Mouse (Mus musculus) midbrain, embryonic 12.5 days (tissue): Measurements from ENCODE around the gene Slc39a11. TPM values are rescaled to one million over a fixed set of nuclear protein-coding genes. Genes with fewer than 3 reads are reported as not detected.

Experiments
- ATAC-seq: fragments of 200-750 bp; cut with Nextera tagmentation; 2 replicates; pipeline ENCODE4 v1.8.0; 2017; ENCODE audit warnings: low read depth, moderate TSS enrichment, moderate library complexity; ENCODE audit not compliant: low FRiP score
- H3K27ac ChIP-seq: fragments of 300-500 bp; sonication (generic); replicated peaks from 2 replicates; pipeline ENCODE4 v1.5.1; 2016; ENCODE audit warnings: mild to moderate bottlenecking
- H3K27me3 ChIP-seq: fragments of 300-500 bp; sonication (generic); 2 replicates; pipeline ENCODE4 v1.6.1; 2016; ENCODE audit warnings: mild to moderate bottlenecking
- H3K36me3 ChIP-seq: fragments of 300-500 bp; sonication (generic); 2 replicates; pipeline ENCODE4 v1.6.1; 2016
- H3K4me1 ChIP-seq: fragments of 300-500 bp; sonication (generic); 2 replicates; pipeline ENCODE4 v1.6.1; 2016
- H3K4me2 ChIP-seq: fragments of 300-500 bp; sonication (generic); replicated peaks from 2 replicates; pipeline ENCODE4 v1.6.1; 2016; ENCODE audit warnings: mild to moderate bottlenecking, moderate library complexity
- H3K4me3 ChIP-seq: fragments of 300-500 bp; sonication (generic); 2 replicates; pipeline ENCODE4 v1.5.1; 2016; ENCODE audit warnings: mild to moderate bottlenecking
- H3K9ac ChIP-seq: fragments of 300-500 bp; sonication (generic); replicated peaks from 2 replicates; pipeline ENCODE4 v1.6.1; 2016; ENCODE audit warnings: mild to moderate bottlenecking, moderate library complexity
- H3K9me3 ChIP-seq: fragments of 300-500 bp; sonication (generic); 2 replicates; pipeline ENCODE4 v1.6.1; 2016; ENCODE audit warnings: mild to moderate bottlenecking
- WGBS: fragments of 180-500 bp; shearing (Covaris S2); methylation state at CpG from one replicate; pipeline ENCODE4 v1.1.7; 2016; 5-methylcytosine and 5-hydroxymethylcytosine counted together
- polyA plus RNA-seq: library from polyadenylated mRNA; unstranded; fragments of >200 nt; fragmentation: Nextera tagmentation; extraction: Ambion mirVana; gene quantifications from 2 replicates; pipeline ENCODE4 v1.2.1, GENCODE M21; 2016

Slc39a11 gene
- polyA plus RNA-seq, 1 experiment from 2014 or later: 26.1 TPM

DNA sequence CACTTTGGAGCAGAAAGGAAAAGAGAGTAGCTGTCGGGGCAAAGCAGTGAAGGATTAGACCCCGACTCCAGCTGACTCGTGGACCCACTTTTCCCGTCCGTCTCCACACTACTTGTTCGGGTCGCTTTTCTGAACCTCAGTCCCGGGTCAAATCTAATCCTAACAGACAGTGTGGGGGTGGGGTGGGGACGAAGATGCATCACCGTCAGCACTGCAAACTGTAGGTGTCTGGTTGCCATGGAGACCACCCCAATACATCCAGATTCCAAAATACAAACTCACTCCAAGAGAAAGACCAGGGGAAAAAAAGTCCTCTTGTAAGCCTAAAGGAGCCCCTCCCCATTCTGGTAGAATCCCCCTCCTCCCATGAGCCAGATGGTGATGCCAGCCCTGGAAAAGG, 97.3 kb downstream of the Slc39a11 start:
- 72% methylated on average over 10 of the region's 10 CpGs for WGBS
- H3K9me3 ChIP-seq: no peaks in the 10 kb centered on the region
- ATAC-seq: no peak
- H3K36me3 ChIP-seq: no peaks in the 10 kb centered on the region
- H3K27ac ChIP-seq: no peak overlapping the region
- H3K4me3 ChIP-seq: no peak overlapping the region
- no peaks in the 10 kb centered on the region for H3K27me3 ChIP-seq
- no peak overlapping the region for H3K4me2 ChIP-seq
- no peak overlapping the region for H3K9ac ChIP-seq
- H3K4me1 ChIP-seq: peaks cover 4% of the 10 kb centered on the region; the same call in 1 of the 2 replicates

DNA sequence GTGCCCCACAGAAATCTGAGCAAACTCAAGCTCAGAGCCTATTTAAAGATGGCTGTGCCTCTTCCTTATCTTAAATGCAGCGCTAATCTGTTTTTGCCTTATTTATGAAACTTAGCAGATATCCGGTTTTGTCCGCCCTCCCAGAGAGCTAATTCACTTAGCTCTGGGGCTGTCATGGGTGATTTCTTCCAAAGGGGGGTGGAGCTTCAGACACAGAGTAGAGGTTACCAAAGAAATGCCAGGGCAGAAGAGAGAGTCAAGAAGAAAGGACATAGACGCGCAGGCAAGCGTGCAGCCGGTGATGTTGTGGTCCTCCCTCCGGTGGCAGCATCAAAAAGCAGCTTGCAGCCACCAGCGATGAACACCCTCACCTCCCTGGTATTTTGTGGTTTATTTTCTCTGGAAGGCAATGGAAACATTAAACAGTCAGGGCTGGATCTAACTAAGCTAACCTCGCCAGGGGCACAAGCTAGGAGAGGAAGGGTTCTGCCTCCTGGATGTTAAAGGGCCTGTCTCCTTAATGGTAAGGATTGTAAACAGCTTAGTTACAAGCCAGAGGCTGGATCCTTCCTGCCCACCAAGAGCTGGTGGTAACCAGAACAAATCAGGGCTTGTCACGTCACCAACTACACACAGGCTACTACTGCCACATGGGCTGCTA, 103.5 kb downstream of the Slc39a11 start:
- Histone ChIP-seq H3K4me1 (peaks cover 6% of the 10 kb centered on the region; the same call in 1 of the 2 replicates), H3K9ac (no peak overlapping the region), H3K27me3 (no peaks in the 10 kb centered on the region), H3K36me3 (0 out of 2 replicates have a peak, but pooled peaks cover 3% of the 10 kb centered on the region), H3K4me3 (no peak overlapping the region), H3K27ac (no peak overlapping the region), H3K9me3 (no peaks in the 10 kb centered on the region), H3K4me2 (no peak overlapping the region)
- WGBS: 78% methylated on average over 11 of the region's 11 CpGs
- no peak for ATAC-seq

DNA sequence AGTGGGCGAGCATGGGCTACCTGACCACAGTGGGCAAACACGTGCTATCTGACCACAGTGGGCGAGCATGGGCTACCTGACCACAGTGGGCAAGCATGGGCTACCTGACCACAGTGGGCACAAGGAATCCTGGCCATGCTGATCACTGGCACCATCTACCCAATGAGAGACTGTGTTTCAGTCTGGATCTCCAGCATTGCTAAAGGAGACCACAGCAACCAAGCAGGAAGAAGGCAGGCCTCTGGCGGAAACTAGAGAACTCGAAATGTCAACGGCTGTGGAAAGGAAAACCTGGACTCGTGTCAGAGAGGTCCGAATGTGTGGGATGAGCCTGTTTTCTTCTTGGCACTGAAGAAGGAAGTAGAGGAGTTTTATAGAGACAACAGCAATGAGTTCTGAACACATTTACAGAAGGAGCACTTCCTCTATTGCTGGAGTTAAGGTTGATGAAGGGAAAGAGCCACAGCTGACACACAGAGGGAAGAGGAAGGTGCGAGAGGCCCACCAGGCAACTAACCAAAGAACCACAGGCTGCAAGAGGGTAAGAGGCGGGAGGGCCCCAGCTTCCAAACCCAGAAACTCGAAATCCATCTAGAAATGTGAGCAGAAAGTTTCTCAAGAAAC, 105.8 kb downstream of the Slc39a11 start:
- no peak overlapping the region for H3K27ac ChIP-seq
- H3K4me2 ChIP-seq: no peak overlapping the region
- WGBS: 89% methylated on average over 11 of the region's 11 CpGs
- H3K36me3 ChIP-seq: 0 out of 2 replicates have a peak, but pooled peaks cover 3% of the 10 kb centered on the region
- no peak overlapping the region for H3K4me3 ChIP-seq
- peaks cover 10% of the 10 kb centered on the region; the same call in 1 of the 2 replicates for H3K4me1 ChIP-seq
- no peak overlapping the region for H3K9ac ChIP-seq
- no peak for ATAC-seq
- no peaks in the 10 kb centered on the region for H3K27me3 ChIP-seq
- no peaks in the 10 kb centered on the region for H3K9me3 ChIP-seq

DNA sequence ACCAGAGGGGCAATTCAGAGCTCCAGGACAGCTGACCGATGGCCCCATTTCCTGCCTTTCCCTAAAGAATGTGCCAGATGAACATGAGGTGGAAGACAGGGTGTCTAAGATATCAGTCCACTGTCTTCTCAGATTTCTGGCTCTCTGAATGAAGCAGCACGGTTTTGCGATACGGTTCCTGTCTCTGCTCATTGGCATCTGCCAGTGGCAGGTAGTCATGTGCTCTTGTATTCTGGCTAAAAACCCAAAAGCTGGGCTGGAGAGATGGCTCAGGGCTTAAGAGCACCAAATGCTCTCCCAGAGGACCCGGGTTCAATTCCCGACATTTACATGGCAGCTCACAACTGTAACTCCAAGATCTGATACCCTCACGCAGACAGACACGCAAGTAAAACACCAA, 108.8 kb downstream of the Slc39a11 start:
- peaks cover 5% of the 10 kb centered on the region; the same call in 1 of the 2 replicates for H3K4me1 ChIP-seq
- no peak overlapping the region for H3K9ac ChIP-seq
- no peak for ATAC-seq
- no peak overlapping the region for H3K4me3 ChIP-seq
- H3K36me3 ChIP-seq: 0 out of 2 replicates have a peak, but pooled peaks cover 3% of the 10 kb centered on the region
- no peaks in the 10 kb centered on the region for H3K9me3 ChIP-seq
- H3K27me3 ChIP-seq: no peaks in the 10 kb centered on the region
- H3K27ac ChIP-seq: no peak overlapping the region
- no peak overlapping the region for H3K4me2 ChIP-seq
- WGBS: 96% methylated on average over 8 of the region's 8 CpGs

DNA sequence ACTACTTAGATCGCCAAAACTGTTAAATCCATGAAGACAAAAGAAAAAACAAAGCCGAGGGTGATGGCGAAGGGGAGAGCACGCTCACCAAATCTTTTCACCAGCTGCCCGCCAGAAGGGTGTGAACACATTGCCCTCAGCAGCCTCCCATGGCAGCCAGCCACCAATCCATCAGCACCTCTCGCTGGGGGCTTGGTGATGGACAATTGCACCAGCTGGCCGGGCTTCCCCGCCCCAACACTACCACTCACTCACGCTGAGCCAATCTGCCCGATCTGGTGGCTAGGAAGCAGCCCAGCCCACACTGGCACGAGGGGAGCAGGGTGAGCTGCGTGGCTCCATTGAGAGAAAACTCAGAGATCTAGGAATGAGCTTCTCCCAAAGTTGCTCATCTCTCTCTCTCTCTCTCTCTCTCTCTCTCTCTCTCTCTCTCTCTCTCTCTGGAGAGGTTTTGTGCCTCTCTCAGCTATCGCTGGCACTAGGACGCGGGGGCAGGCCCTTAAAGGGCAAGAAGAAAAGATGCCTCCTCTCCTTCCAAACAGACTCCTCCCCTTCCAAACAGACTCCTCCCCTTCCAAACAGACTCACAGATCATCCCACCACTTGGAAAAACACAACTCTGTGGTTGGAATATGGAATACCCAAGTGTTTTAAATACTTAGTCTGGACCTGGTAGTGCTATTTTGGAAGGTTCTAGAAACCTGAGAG, 110.2 kb downstream of the Slc39a11 start:
- Histone ChIP-seq H3K4me2 (no peak overlapping the region), H3K4me3 (no peak overlapping the region), H3K9ac (no peak overlapping the region), H3K27me3 (no peaks in the 10 kb centered on the region), H3K36me3 (0 out of 2 replicates have a peak, but pooled peaks cover 3% of the 10 kb centered on the region), H3K4me1 (0 out of 2 replicates have a peak, but pooled peaks cover 4% of the 10 kb centered on the region), H3K27ac (peak overlapping the region; percentile 61; the same call in 1 of the 2 replicates), H3K9me3 (no peaks in the 10 kb centered on the region)
- peak; percentile 65 for ATAC-seq
- 58% methylated on average over 14 of the region's 15 CpGs for WGBS

DNA sequence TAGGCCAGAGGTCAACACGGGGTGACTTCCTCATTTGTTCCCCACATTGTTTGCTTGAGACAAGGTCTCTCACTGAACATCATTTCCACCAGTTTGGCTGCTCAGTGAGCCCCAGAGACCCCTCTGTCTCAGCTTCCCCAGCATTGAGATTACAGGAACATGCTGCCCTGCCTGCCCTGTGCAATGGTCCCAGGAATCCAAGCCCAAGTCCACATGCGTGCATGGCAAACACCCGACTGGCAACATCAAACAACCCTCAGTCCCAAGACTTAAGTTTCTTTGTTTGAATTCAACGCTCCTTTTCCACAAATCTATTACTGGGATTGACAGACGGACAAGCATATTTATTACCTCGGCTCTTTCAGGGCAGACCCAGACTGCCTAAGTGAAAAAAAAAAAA, 110.8 kb downstream of the Slc39a11 start:
- Histone ChIP-seq H3K9me3 (no peaks in the 10 kb centered on the region), H3K4me3 (no peak overlapping the region), H3K36me3 (0 out of 2 replicates have a peak, but pooled peaks cover 3% of the 10 kb centered on the region), H3K4me2 (no peak overlapping the region), H3K27ac (0 out of 2 replicates have a peak overlapping the region, but pooled peaks have one; percentile 61), H3K27me3 (no peaks in the 10 kb centered on the region), H3K9ac (no peak overlapping the region), H3K4me1 (peaks cover 4% of the 10 kb centered on the region; the same call in 1 of the 2 replicates)
- ATAC-seq: no peak
- 57% methylated on average over 6 of the region's 6 CpGs for WGBS

DNA sequence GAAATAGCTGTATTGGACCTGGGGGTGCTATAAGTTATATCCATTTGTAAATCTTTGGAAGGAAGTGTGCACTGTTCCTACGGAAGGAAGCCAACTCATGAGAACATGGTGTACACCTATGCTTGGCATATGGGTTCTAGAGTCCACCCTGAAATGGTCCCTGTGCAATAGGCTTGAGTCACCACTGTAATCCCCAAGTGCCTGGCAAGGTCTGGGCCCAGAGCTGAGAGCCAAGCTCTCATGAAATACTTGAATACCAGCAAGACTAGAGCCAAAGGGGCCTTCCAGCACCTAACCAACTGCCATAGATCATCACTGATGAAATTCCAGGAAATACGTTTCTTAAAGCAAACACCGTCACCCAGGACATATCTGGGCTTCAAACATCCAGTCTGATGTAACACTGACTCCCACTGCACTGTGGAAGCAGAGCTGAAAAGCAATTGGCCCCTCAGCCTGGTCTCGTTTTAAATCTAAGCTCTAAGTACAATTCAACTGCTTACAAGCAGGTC, 111.4 kb downstream of the Slc39a11 start:
- no peak overlapping the region for H3K4me3 ChIP-seq
- no peaks in the 10 kb centered on the region for H3K27me3 ChIP-seq
- 91% methylated on average over 4 of the region's 4 CpGs for WGBS
- H3K4me1 ChIP-seq: peaks cover 7% of the 10 kb centered on the region; the same call in 1 of the 2 replicates
- 0 out of 2 replicates have a peak, but pooled peaks cover 3% of the 10 kb centered on the region for H3K36me3 ChIP-seq
- no peaks in the 10 kb centered on the region for H3K9me3 ChIP-seq
- no peak overlapping the region for H3K4me2 ChIP-seq
- no peak overlapping the region for H3K9ac ChIP-seq
- no peak overlapping the region for H3K27ac ChIP-seq
- no peak for ATAC-seq

DNA sequence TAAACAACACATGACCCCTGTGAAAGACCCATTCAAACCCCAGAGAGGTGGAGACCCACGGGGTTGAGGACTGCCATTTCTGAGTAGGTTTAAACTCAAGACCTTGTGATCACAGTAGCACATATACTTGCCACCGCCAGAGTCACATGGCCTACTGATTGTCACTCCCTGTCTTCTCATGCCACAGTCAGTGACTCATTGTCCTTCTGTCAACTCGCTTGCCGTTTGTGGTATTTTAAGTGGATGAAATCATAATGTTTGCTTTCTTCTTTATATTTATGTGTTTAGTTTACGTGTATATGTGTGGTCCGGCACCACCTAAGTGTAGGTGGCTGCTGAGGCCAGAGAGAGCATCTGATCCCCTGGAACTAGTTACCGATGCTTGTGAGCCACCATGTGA, 112.2 kb downstream of the Slc39a11 start:
- H3K4me1 ChIP-seq: peaks cover 7% of the 10 kb centered on the region; the same call in 1 of the 2 replicates
- H3K27ac ChIP-seq: no peak overlapping the region
- no peak overlapping the region for H3K9ac ChIP-seq
- 96% methylated on average over 7 of the region's 7 CpGs for WGBS
- 0 out of 2 replicates have a peak, but pooled peaks cover 3% of the 10 kb centered on the region for H3K36me3 ChIP-seq
- no peak for ATAC-seq
- H3K4me3 ChIP-seq: no peak overlapping the region
- no peaks in the 10 kb centered on the region for H3K27me3 ChIP-seq
- H3K4me2 ChIP-seq: no peak overlapping the region
- H3K9me3 ChIP-seq: no peaks in the 10 kb centered on the region

DNA sequence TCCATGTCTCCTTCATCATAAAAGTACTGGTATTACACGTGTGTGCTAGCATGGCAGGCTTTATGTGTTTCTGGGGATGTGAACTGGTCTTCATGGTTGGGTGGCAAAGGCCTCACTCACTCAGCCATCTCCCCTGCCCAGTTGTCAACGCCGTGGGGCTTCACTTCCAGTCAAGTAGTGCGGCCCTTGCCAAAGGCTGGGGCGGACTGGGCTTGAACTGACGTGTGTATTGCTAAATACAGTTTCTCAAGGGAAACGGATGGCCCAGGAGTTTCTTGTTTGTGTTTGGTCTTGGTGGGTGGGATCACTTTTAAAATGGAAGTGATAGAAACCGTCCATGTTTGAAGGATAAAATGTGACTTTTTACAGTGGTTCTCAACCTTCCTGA, 112.7 kb downstream of the Slc39a11 start:
- H3K27ac ChIP-seq: no peak overlapping the region
- no peak overlapping the region for H3K4me2 ChIP-seq
- peaks cover 7% of the 10 kb centered on the region; the same call in 1 of the 2 replicates for H3K4me1 ChIP-seq
- ATAC-seq: no peak
- 91% methylated on average over 8 of the region's 8 CpGs for WGBS
- H3K9ac ChIP-seq: no peak overlapping the region
- H3K36me3 ChIP-seq: 0 out of 2 replicates have a peak, but pooled peaks cover 3% of the 10 kb centered on the region
- no peak overlapping the region for H3K4me3 ChIP-seq
- H3K27me3 ChIP-seq: no peaks in the 10 kb centered on the region
- H3K9me3 ChIP-seq: no peaks in the 10 kb centered on the region

DNA sequence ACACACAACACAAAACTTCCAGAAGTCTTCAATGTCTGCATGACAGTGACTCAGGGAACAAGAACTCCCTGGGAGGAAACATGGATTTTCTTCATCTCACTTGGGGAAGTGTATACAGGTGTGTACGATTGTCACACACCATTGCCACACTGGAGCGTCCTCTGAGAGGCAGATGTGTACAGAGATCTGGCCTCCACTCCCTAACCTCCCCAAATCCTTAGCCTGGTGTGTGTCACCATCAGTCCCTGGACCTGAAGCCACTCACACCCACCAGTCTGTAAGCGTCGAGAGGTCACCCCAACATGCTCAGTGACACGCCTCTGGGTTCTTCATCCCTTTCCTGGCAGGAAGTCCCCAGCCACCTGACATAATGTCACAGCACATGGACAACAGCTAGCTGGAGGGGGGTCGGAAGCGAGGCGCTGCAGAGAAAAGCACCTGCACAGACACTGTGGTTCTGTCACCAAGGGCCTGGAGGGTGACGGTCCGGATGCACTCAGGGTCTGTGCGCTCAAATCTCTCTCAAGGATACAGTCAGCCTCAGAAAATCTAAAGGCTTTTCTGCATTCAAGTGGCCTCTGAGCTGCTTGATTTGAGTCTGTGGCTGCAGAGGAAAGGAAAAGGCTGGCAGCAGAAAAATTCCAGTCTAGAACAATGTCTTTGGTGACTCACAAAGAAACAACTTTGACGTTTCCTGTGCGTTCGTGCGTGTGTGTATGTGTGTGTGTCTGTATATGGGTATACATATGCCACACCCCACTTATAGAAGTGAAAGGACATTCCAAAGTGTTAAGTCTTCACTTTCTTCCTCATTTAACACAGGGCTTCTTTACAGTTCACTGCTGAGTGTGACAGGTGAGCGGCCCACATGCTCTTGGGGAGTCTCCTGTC, 113.3 kb downstream of the Slc39a11 start:
- no peak overlapping the region for H3K27ac ChIP-seq
- H3K9ac ChIP-seq: no peak overlapping the region
- WGBS: 90% methylated on average over 16 of the region's 16 CpGs
- no peaks in the 10 kb centered on the region for H3K27me3 ChIP-seq
- ATAC-seq: no peak
- no peak overlapping the region for H3K4me2 ChIP-seq
- peaks cover 7% of the 10 kb centered on the region; the same call in 1 of the 2 replicates for H3K4me1 ChIP-seq
- H3K4me3 ChIP-seq: no peak overlapping the region
- no peaks in the 10 kb centered on the region for H3K9me3 ChIP-seq
- 0 out of 2 replicates have a peak, but pooled peaks cover 2% of the 10 kb centered on the region for H3K36me3 ChIP-seq

DNA sequence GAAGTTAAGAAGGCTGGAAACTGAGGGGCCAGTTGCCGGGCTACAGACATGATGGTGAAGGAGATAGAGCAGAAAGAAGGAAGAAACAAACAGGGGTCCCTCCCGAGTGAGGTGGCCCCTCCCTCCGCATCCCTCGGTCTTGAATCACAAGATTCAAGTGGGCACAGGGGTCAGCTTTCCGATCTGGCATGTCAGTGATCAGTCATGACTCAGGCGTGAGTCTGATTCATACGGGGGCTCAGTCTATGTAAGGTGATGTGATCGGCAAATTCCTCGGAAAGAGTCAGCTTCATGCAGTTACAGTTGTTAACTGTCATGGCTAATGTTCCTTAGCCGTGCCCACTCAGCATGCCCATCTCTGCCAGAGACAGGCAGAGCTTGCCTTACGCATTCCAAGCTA, 115.5 kb downstream of the Slc39a11 start:
- Histone ChIP-seq H3K4me1 (peaks cover 3% of the 10 kb centered on the region; the same call in 1 of the 2 replicates), H3K4me3 (no peak overlapping the region), H3K27ac (no peak overlapping the region), H3K27me3 (no peaks in the 10 kb centered on the region), H3K4me2 (no peak overlapping the region), H3K36me3 (no peaks in the 10 kb centered on the region), H3K9me3 (no peaks in the 10 kb centered on the region), H3K9ac (no peak overlapping the region)
- WGBS: 89% methylated on average over 11 of the region's 11 CpGs
- no peak for ATAC-seq
